ENCODE assay signal across 8 mouse cellular contexts in genomic region chr19:4113186-4113805, GRCm38 (mm10). TPM values are rescaled to one million over a fixed set of nuclear protein-coding genes. Genes with fewer than 3 reads are reported as not detected.
A peak's percentile ranks its signal among the peaks of the same experiment; 100 is the strongest.
DNase-seq lines count a peak whose midpoint lies in the region; ATAC-seq and TF ChIP-seq lines count a peak whose summit lies in the region.

No protein-coding gene starts in this region.

- H3K4me3 ChIP-seq in midbrain, postnatal 0 days (ENCODE audit: low read depth, low read length), result no peak overlapping the region
- H3K4me3 ChIP-seq in midbrain, embryonic 11.5 days (ENCODE audit: low read depth, low read length), result no peak overlapping the region
- H3K4me3 ChIP-seq in embryonic fibroblast, embryonic 13.5 days (ENCODE audit: insufficient read depth, low read length), result no peak overlapping the region
- H3K4me3 ChIP-seq in lung, adult 2 months (replicated peaks; ENCODE audit: extremely low read depth, low read depth, low read length), result no peak overlapping the region

- no peak for TF ChIP-seq POLR2A in embryonic fibroblast, embryonic 13.5 days (IDR thresholded peaks at IDR 0.05; ENCODE audit: low read depth, low read length)
- peak; percentile 36; the same call in 1 of the 2 replicates for TF ChIP-seq POLR2A in lung, adult 2 months (IDR thresholded peaks at IDR 0.05; ENCODE audit: borderline replicate concordance, extremely low read depth, low read depth, low read length)

- WGBS in midbrain, postnatal 0 days, result 83% methylated on average over 13 of the region's 13 CpGs
- 83% methylated on average over 13 of the region's 13 CpGs for WGBS in midbrain, embryonic 11.5 days
- WGBS in lung, adult 2 months, result 19% methylated on average over 13 of the region's 13 CpGs

- H3K27ac ChIP-seq in midbrain, postnatal 0 days (ENCODE audit: low read depth, low read length), result no peak overlapping the region
- H3K27ac ChIP-seq in midbrain, embryonic 11.5 days (ENCODE audit: low read depth, low read length), result no peak overlapping the region
- H3K27ac ChIP-seq in embryonic fibroblast, embryonic 13.5 days (ENCODE audit: insufficient read depth, low read length), result peak overlapping the region; percentile 21

- ATAC-seq in midbrain, postnatal 0 days (ENCODE audit: low FRiP score), result no peak
- no peak for ATAC-seq in midbrain, embryonic 11.5 days (ENCODE audit: low FRiP score)

- TF ChIP-seq CTCF in midbrain, postnatal 0 days (IDR thresholded peaks at IDR 0.05), result no peak
- TF ChIP-seq CTCF in embryonic fibroblast, embryonic 13.5 days (IDR thresholded peaks at IDR 0.05; ENCODE audit: borderline replicate concordance, insufficient read depth, low read length), result no peak
- no peak for TF ChIP-seq CTCF in lung, adult 2 months (IDR thresholded peaks at IDR 0.05; ENCODE audit: insufficient read depth, low read length)

- H3K36me3 ChIP-seq in midbrain, postnatal 0 days (ENCODE audit: insufficient read depth, low read length), result peaks cover 92% of the 10 kb centered on the region
- H3K36me3 ChIP-seq in midbrain, embryonic 11.5 days (ENCODE audit: control insufficient read depth, insufficient read depth, low read length), result peaks cover 5% of the 10 kb centered on the region

- intact Hi-C loops in heart, postnatal 10 days (cut with DNase I), result no loop called here

- peak; percentile 63 for DNase-seq in midbrain, postnatal 0 days (ENCODE audit: low spot score)
- no peak for DNase-seq in midbrain, embryonic 11.5 days (ENCODE audit: low spot score, missing footprints)
- DNase-seq in heart, postnatal 10 days, result peak; percentile 75 to 81
- peak; percentile 73 for DNase-seq in layer of hippocampus, adult 9-10 months (ENCODE audit: low spot score)
- peak; percentile 64 for DNase-seq in lung, adult 2 months
- DNase-seq in skeletal muscle tissue, adult 2 months (ENCODE audit: low read depth, low spot score), result peak; percentile 81
- no peak for DNase-seq in embryo, embryonic 11 days

- H3K4me1 ChIP-seq in midbrain, postnatal 0 days (ENCODE audit: insufficient read depth, low read length), result no peaks in the 10 kb centered on the region
- no peaks in the 10 kb centered on the region for H3K4me1 ChIP-seq in midbrain, embryonic 11.5 days (ENCODE audit: control insufficient read depth, insufficient read depth, low read length)
- 0 out of 2 replicates have a peak, but pooled peaks cover 2% of the 10 kb centered on the region for H3K4me1 ChIP-seq in embryonic fibroblast, embryonic 13.5 days (ENCODE audit: control insufficient read depth, insufficient read depth, low read length)
- peaks cover 10% of the 10 kb centered on the region for H3K4me1 ChIP-seq in lung, adult 2 months (ENCODE audit: control insufficient read depth, insufficient read depth, low read length)

- no peaks in the 10 kb centered on the region for H3K9me3 ChIP-seq in midbrain, postnatal 0 days (ENCODE audit: low read length)
- no peaks in the 10 kb centered on the region for H3K9me3 ChIP-seq in midbrain, embryonic 11.5 days (ENCODE audit: control insufficient read depth, low read length)

- no peak overlapping the region for H3K4me2 ChIP-seq in midbrain, postnatal 0 days (ENCODE audit: low read depth, low read length, poor library complexity, severe bottlenecking)
- no peak overlapping the region for H3K4me2 ChIP-seq in midbrain, embryonic 11.5 days

- no peak overlapping the region for H3K9ac ChIP-seq in midbrain, postnatal 0 days (replicated peaks; ENCODE audit: low read length, poor library complexity, severe bottlenecking)
- H3K9ac ChIP-seq in midbrain, embryonic 11.5 days (ENCODE audit: low read length), result no peak overlapping the region

- no peaks in the 10 kb centered on the region for H3K27me3 ChIP-seq in midbrain, postnatal 0 days (ENCODE audit: insufficient read depth, low read length)
- H3K27me3 ChIP-seq in midbrain, embryonic 11.5 days (ENCODE audit: control insufficient read depth, insufficient read depth, low read length), result no peaks in the 10 kb centered on the region

RNA-seq across cellular contexts. Expression of gene Aip, which starts 12.4 kb away (rescaled TPM):
- 29.8 and 49.9 TPM in 2 replicates for total RNA-seq in midbrain, postnatal 0 days (2014; rRNA removed)
- polyA plus RNA-seq in midbrain, postnatal 0 days (2015; fragmentation: Nextera tagmentation; extraction: Ambion mirVana), result 87.7 and 97.6 TPM in 2 replicates
- 54.9 and 58.9 TPM in 2 replicates for polyA plus RNA-seq in midbrain, embryonic 11.5 days (2014; fragmentation: Nextera tagmentation; extraction: Ambion mirVana)
- 63.9 and 72.7 TPM in 2 replicates for polyA plus RNA-seq in embryonic fibroblast, embryonic 13.5 days (2011; ENCODE audit: insufficient read length, low read depth, missing spikeins)
- 10 to 100 TPM; 47.7 to 62.6 TPM for total RNA-seq in heart, postnatal 10 days (2021)
- 108 and 123 TPM in 2 replicates for polyA plus RNA-seq in lung, adult 2 months (2012; rRNA removed)

RNA-seq across cellular contexts. Expression of gene Pitpnm1, which starts 13.5 kb away (rescaled TPM):
- 162 and 187 TPM in 2 replicates for total RNA-seq in midbrain, postnatal 0 days (2014; rRNA removed)
- polyA plus RNA-seq in midbrain, postnatal 0 days (2015; fragmentation: Nextera tagmentation; extraction: Ambion mirVana), result 127 and 134 TPM in 2 replicates
- 11.2 and 11.3 TPM in 2 replicates for polyA plus RNA-seq in midbrain, embryonic 11.5 days (2014; fragmentation: Nextera tagmentation; extraction: Ambion mirVana)
- 14.5 and 19.5 TPM in 2 replicates for polyA plus RNA-seq in embryonic fibroblast, embryonic 13.5 days (2011; ENCODE audit: insufficient read length, low read depth, missing spikeins)
- total RNA-seq in heart, postnatal 10 days (2021), result 10 to 100 TPM; 30.8 to 32.8 TPM
- polyA plus RNA-seq in lung, adult 2 months (2012; rRNA removed), result 152 and 163 TPM in 2 replicates

RNA-seq across cellular contexts. Expression of gene Cdk2ap2, which starts 16.3 kb away (rescaled TPM):
- total RNA-seq in midbrain, postnatal 0 days (2014; rRNA removed), result 37.4 and 45.6 TPM in 2 replicates
- 60.5 and 64.2 TPM in 2 replicates for polyA plus RNA-seq in midbrain, postnatal 0 days (2015; fragmentation: Nextera tagmentation; extraction: Ambion mirVana)
- polyA plus RNA-seq in midbrain, embryonic 11.5 days (2014; fragmentation: Nextera tagmentation; extraction: Ambion mirVana), result 60.8 and 73.5 TPM in 2 replicates
- 25.1 and 32.1 TPM in 2 replicates for polyA plus RNA-seq in embryonic fibroblast, embryonic 13.5 days (2011; ENCODE audit: insufficient read length, low read depth, missing spikeins)
- total RNA-seq in heart, postnatal 10 days (2021), result 10 to 100 TPM; 21.9 to 26.3 TPM
- 200 and 245 TPM in 2 replicates for polyA plus RNA-seq in lung, adult 2 months (2012; rRNA removed)

RNA-seq across cellular contexts. Expression of gene Gpr152, which starts 26.3 kb away (rescaled TPM):
- 0.16 TPM in 1 of 2 replicates, not detected in the other for total RNA-seq in midbrain, postnatal 0 days (2014; rRNA removed)
- polyA plus RNA-seq in midbrain, postnatal 0 days (2015; fragmentation: Nextera tagmentation; extraction: Ambion mirVana), result not detected in 2 replicates
- polyA plus RNA-seq in midbrain, embryonic 11.5 days (2014; fragmentation: Nextera tagmentation; extraction: Ambion mirVana), result not detected in 2 replicates
- polyA plus RNA-seq in embryonic fibroblast, embryonic 13.5 days (2011; ENCODE audit: insufficient read length, low read depth, missing spikeins), result not detected in 2 replicates
- total RNA-seq in heart, postnatal 10 days (2021), result not detected
- polyA plus RNA-seq in lung, adult 2 months (2012; rRNA removed), result 0.05 and 0.08 TPM in 2 replicates

RNA-seq across cellular contexts. Expression of gene Cabp4, which starts 30.5 kb away (rescaled TPM):
- total RNA-seq in midbrain, postnatal 0 days (2014; rRNA removed), result not detected in 2 replicates
- 0.20 and 0.36 TPM in 2 replicates for polyA plus RNA-seq in midbrain, postnatal 0 days (2015; fragmentation: Nextera tagmentation; extraction: Ambion mirVana)
- 0.11 TPM in 1 of 2 replicates, not detected in the other for polyA plus RNA-seq in midbrain, embryonic 11.5 days (2014; fragmentation: Nextera tagmentation; extraction: Ambion mirVana)
- polyA plus RNA-seq in embryonic fibroblast, embryonic 13.5 days (2011; ENCODE audit: insufficient read length, low read depth, missing spikeins), result not detected in 2 replicates
- not detected for total RNA-seq in heart, postnatal 10 days (2021)
- 0.08 TPM in 1 of 2 replicates, not detected in the other for polyA plus RNA-seq in lung, adult 2 months (2012; rRNA removed)

Comparison
In these comparisons a context has a peak if more than half of its experiments do, and no peak if none do; other contexts are left out.
1. DNase-seq: peak in midbrain, postnatal 0 days (single experiment), heart, postnatal 10 days (2 of 2), layer of hippocampus, adult 9-10 months (single experiment), lung, adult 2 months (single experiment) and skeletal muscle tissue, adult 2 months (single experiment); none in midbrain, embryonic 11.5 days (single experiment) and embryo, embryonic 11 days (single experiment).